Comparison of ENCODE assay signal across 20 mouse cellular contexts in the genomic region with DNA sequence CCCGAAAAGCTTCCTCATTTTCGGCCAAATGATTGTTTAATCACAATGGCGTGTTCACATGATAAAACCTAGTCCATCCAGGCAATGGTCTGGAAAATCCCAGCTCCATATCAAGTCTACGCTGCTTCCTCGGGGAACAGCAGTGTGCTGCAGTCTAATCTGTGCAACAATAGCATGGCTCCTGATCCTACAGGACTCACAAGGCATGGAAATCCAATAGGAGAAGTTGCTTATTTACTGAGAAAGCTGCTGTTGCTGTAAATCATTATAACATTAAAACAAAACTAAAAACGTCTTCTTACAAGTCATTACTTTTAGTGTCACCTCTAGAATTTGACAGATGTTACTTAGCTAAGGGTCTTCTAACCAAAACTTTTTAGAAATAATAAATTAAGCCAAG.
A peak's percentile ranks its signal among the peaks of the same experiment; 100 is the strongest.
DNase-seq lines count a peak whose midpoint lies in the region; ATAC-seq lines count a peak whose summit lies in the region.
"Had no signal": no experiment of that assay in that cellular context is flagged by ENCODE, and none has a peak within 500 bp of the region (broad histone marks: within the 10 kb centered on the region; RNA-seq: fewer than 3 reads in every experiment).

No protein-coding gene starts in this region.

- H3K4me3 ChIP-seq in kidney, embryonic 16.5 days (ENCODE audit: low read length), result no peak overlapping the region
- no peak overlapping the region for H3K4me3 ChIP-seq in lung, embryonic 15.5 days
- H3K4me3 ChIP-seq: embryonic facial prominence, embryonic 13.5 days; forebrain, embryonic 12.5 days; heart, embryonic 10.5 days; heart, embryonic 15.5 days; hindbrain, embryonic 12.5 days had no signal

- H3K27me3 ChIP-seq in kidney, embryonic 16.5 days (ENCODE audit: insufficient read depth, low read length), result no peaks in the 10 kb centered on the region
- no peaks in the 10 kb centered on the region for H3K27me3 ChIP-seq in lung, embryonic 15.5 days
- H3K27me3 ChIP-seq: embryonic facial prominence, embryonic 13.5 days; forebrain, embryonic 12.5 days; heart, embryonic 15.5 days; hindbrain, embryonic 12.5 days had no signal

- no peak overlapping the region for H3K9ac ChIP-seq in kidney, embryonic 16.5 days (replicated peaks; ENCODE audit: low read length)
- H3K9ac ChIP-seq in lung, embryonic 15.5 days, result no peak overlapping the region
- H3K9ac ChIP-seq: embryonic facial prominence, embryonic 13.5 days; forebrain, embryonic 12.5 days; heart, embryonic 15.5 days; hindbrain, embryonic 12.5 days had no signal

- H3K9me3 ChIP-seq in kidney, embryonic 16.5 days (ENCODE audit: low read length), result no peaks in the 10 kb centered on the region
- no peaks in the 10 kb centered on the region for H3K9me3 ChIP-seq in lung, embryonic 15.5 days
- H3K9me3 ChIP-seq: embryonic facial prominence, embryonic 13.5 days; forebrain, embryonic 12.5 days; heart, embryonic 10.5 days; heart, embryonic 15.5 days; hindbrain, embryonic 12.5 days had no signal

- intact Hi-C loops in heart, postnatal 10 days (cut with DNase I), result no loop called here
- intact Hi-C loops in heart, postnatal 14 days (cut with DNase I), result no loop called here

- ATAC-seq in kidney, embryonic 16.5 days (ENCODE audit: low FRiP score, low TSS enrichment), result peak; percentile 51; the same call in 1 of the 2 replicates
- ATAC-seq in lung, embryonic 15.5 days (ENCODE audit: borderline replicate concordance, extremely low read depth, low FRiP score, low TSS enrichment), result no peak
- ATAC-seq: forebrain, embryonic 16.5 days; hindbrain, embryonic 16.5 days had no signal

- DNase-seq in heart, postnatal 10 days, result peak; percentile 17 to 24
- no peak for DNase-seq in heart, postnatal 14 days
- DNase-seq in kidney, adult 11 months, result no peak
- no peak for DNase-seq in lung, postnatal 36 days
- DNase-seq: adrenal gland, adult 2 months; adrenal gland, postnatal 25 days; cerebellum, adult 18-20 months; cerebellum, adult 9-11 months; cerebellum, postnatal 36 days; gastrocnemius, postnatal 10 days; heart, postnatal 4 days had no signal

- no peak overlapping the region for H3K27ac ChIP-seq in kidney, embryonic 16.5 days (ENCODE audit: low read length)
- peak overlapping the region; percentile 63; the same call in 1 of the 2 replicates for H3K27ac ChIP-seq in lung, embryonic 15.5 days
- H3K27ac ChIP-seq: embryonic facial prominence, embryonic 13.5 days; forebrain, embryonic 12.5 days; heart, embryonic 10.5 days; heart, embryonic 15.5 days; hindbrain, embryonic 12.5 days had no signal

- H3K4me1 ChIP-seq in kidney, embryonic 16.5 days (ENCODE audit: insufficient read depth, low read length), result peaks cover 3% of the 10 kb centered on the region; the same call in 1 of the 2 replicates
- peaks cover 9% of the 10 kb centered on the region; the same call in 1 of the 2 replicates for H3K4me1 ChIP-seq in lung, embryonic 15.5 days
- H3K4me1 ChIP-seq: embryonic facial prominence, embryonic 13.5 days; forebrain, embryonic 12.5 days; heart, embryonic 10.5 days; heart, embryonic 15.5 days; hindbrain, embryonic 12.5 days had no signal

- no peaks in the 10 kb centered on the region for H3K36me3 ChIP-seq in kidney, embryonic 16.5 days (ENCODE audit: insufficient read depth, low read length)
- H3K36me3 ChIP-seq in lung, embryonic 15.5 days, result no peaks in the 10 kb centered on the region
- H3K36me3 ChIP-seq: embryonic facial prominence, embryonic 13.5 days; forebrain, embryonic 12.5 days; heart, embryonic 10.5 days; heart, embryonic 15.5 days; hindbrain, embryonic 12.5 days had no signal

- WGBS in kidney, embryonic 16.5 days, result 52% methylated on average over 6 of the region's 6 CpGs
- WGBS in lung, embryonic 15.5 days, result 58% methylated on average over 6 of the region's 6 CpGs

- H3K4me2 ChIP-seq in kidney, embryonic 16.5 days (replicated peaks; ENCODE audit: low read depth, low read length), result no peak overlapping the region
- no peak overlapping the region for H3K4me2 ChIP-seq in lung, embryonic 15.5 days
- H3K4me2 ChIP-seq: embryonic facial prominence, embryonic 13.5 days; forebrain, embryonic 12.5 days; heart, embryonic 15.5 days; hindbrain, embryonic 12.5 days had no signal

Comparison
In these comparisons a context has a peak if more than half of its experiments do, and no peak if none do; other contexts are left out.
1. DNase-seq: peak in heart, postnatal 10 days (2 of 2); none in heart, postnatal 14 days (0 of 2), kidney, adult 11 months (single experiment) and lung, postnatal 36 days (single experiment).